Mouse (Mus musculus) G1E (cell line): ENCODE data around the gene Fat2. TPM values are rescaled to one million over a fixed set of nuclear protein-coding genes. Genes with fewer than 3 reads are reported as not detected.

Experiments
- ATAC-seq: 2 replicates; pipeline ENCODE4 v1.8.0; 2016; ENCODE audit warnings: mild to moderate bottlenecking; ENCODE audit not compliant: insufficient number of reproducible peaks, poor library complexity, low FRiP score, severe bottlenecking; ENCODE audit errors: extremely low read depth
- DNase-seq: peaks from one replicate; pipeline ENCODE4 v3.0.0; 2012; ENCODE audit warnings: low spot score
- H3K27me3 ChIP-seq: 2 replicates; pipeline ENCODE4 v1.6.1; 2012; ENCODE audit warnings: mild to moderate bottlenecking, low read length, inconsistent platforms; ENCODE audit not compliant: insufficient read depth
- H3K36me3 ChIP-seq: replicated peaks from 2 replicates; pipeline ENCODE3; 2012; ENCODE audit warnings: mild to moderate bottlenecking, inconsistent platforms
- H3K4me1 ChIP-seq: 2 replicates; pipeline ENCODE4 v1.6.1; 2012; ENCODE audit warnings: low read depth, low read length, inconsistent platforms, mixed read lengths; ENCODE audit not compliant: insufficient read depth
- H3K4me3 ChIP-seq: 2 replicates; pipeline ENCODE4 v1.5.1; 2012; ENCODE audit warnings: low read depth, mild to moderate bottlenecking, inconsistent platforms, low read length, moderate library complexity, mixed read lengths
- H3K9me3 ChIP-seq: replicated peaks from 2 replicates; pipeline ENCODE4 v1.6.1; 2012; ENCODE audit warnings: inconsistent platforms
- CTCF ChIP-seq: IDR thresholded peaks from 2 replicates; pipeline ENCODE4 v1.5.1; 2012; ENCODE audit warnings: low read depth, low read length, inconsistent platforms, mixed read lengths
- GATA1 ChIP-seq: IDR thresholded peaks from 2 replicates; pipeline ENCODE4 v1.6.1; 2012; ENCODE audit warnings: borderline replicate concordance, low read length, inconsistent platforms, mixed read lengths
- GATA2 ChIP-seq: IDR thresholded peaks from 2 replicates; pipeline ENCODE4 v1.6.1; 2012; ENCODE audit warnings: low read depth, low read length, inconsistent platforms, borderline replicate concordance
- POLR2AphosphoS5 ChIP-seq: IDR thresholded peaks from 2 replicates; pipeline ENCODE4 v1.6.1; 2012; ENCODE audit warnings: low read depth, low read length, inconsistent platforms; ENCODE audit not compliant: insufficient replicate concordance
- TAL1 ChIP-seq: conservative IDR thresholded peaks from 2 replicates; pipeline ENCODE4 v1.6.1; 2012; ENCODE audit warnings: low read depth, low read length, inconsistent platforms, mixed read lengths
- polyA plus RNA-seq: library from polyadenylated mRNA; stranded (reverse); fragments of >175 nt; gene quantifications from 2 replicates; pipeline ENCODE4 v1.2.3, GENCODE M21; 2012
- total RNA-seq, 2 experiments: library from RNA; stranded (forward) in 1 of 2; stranded (reverse) in 1 of 2; fragments of 200-1000 nt in 1 of 2; fragments of >200 nt in 1 of 2; fragmentation: Nextera tagmentation in 1 of 2; gene quantifications; 2 replicates each; pipeline ENCODE4 v1.2.3; 2014 to 2017

Gene Fat2
- total and polyA plus RNA-seq, 3 experiments = 0.11 TPM; not detected in 2

DNA sequence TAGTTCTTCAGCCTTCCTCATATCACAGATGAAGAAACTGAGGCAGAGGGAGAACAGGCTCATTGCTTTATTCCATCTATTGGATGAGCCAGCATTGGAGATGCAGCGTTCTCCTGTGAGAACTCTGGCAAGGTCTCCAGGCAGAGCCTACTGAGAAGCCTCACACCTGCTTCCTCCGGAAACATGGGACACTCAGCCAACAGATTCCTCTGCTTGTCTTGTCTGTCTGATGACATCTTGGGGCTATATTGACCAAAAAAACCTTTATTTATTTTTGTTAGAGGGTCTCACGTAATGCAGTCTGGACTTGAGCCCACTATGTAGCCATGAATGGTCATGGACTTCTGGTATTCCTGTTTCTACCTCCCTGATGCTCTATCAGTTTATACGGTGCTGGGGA lies 1.8 kb downstream of the Fat2 start:
- Histone ChIP-seq H3K36me3 (no peaks in the 10 kb centered on the region), H3K9me3 (no peaks in the 10 kb centered on the region), H3K4me3 (no peak overlapping the region), H3K27me3 (no peaks in the 10 kb centered on the region), H3K4me1 (no peaks in the 10 kb centered on the region)
- ATAC-seq = no peak
- DNase-seq = no peak
- TF ChIP-seq TAL1 (no peak), POLR2AphosphoS5 (no peak), CTCF (no peak)

DNA sequence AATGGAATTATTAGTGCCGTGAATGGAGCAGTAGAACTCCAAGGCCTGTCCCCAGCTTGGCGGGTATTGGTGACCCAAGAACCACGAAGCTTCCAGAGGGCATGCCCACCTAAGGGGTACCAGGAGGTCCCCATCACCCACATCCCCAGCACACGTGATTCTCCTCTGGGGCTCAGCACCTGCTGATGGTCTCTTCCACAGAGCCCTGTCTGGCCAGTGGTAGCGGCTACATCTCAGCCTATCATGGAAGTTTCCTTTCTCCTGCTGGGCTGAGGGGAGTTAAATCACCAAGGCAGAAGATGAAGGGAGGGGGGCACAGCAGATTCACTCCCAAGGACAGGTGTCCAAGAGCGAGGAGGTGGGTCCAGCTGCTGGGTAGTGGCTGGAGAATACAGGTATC lies 2.3 kb downstream of the Fat2 start:
- no peak overlapping the region for H3K4me3 ChIP-seq
- ATAC-seq = no peak
- no peaks in the 10 kb centered on the region for H3K36me3 ChIP-seq
- DNase-seq = no peak
- no peaks in the 10 kb centered on the region for H3K9me3 ChIP-seq
- no peaks in the 10 kb centered on the region for H3K4me1 ChIP-seq
- TF ChIP-seq TAL1 = no peak
- no peak for TF ChIP-seq GATA2
- TF ChIP-seq GATA1 = no peak
- no peak for TF ChIP-seq POLR2AphosphoS5
- no peak for TF ChIP-seq CTCF
- no peaks in the 10 kb centered on the region for H3K27me3 ChIP-seq

DNA sequence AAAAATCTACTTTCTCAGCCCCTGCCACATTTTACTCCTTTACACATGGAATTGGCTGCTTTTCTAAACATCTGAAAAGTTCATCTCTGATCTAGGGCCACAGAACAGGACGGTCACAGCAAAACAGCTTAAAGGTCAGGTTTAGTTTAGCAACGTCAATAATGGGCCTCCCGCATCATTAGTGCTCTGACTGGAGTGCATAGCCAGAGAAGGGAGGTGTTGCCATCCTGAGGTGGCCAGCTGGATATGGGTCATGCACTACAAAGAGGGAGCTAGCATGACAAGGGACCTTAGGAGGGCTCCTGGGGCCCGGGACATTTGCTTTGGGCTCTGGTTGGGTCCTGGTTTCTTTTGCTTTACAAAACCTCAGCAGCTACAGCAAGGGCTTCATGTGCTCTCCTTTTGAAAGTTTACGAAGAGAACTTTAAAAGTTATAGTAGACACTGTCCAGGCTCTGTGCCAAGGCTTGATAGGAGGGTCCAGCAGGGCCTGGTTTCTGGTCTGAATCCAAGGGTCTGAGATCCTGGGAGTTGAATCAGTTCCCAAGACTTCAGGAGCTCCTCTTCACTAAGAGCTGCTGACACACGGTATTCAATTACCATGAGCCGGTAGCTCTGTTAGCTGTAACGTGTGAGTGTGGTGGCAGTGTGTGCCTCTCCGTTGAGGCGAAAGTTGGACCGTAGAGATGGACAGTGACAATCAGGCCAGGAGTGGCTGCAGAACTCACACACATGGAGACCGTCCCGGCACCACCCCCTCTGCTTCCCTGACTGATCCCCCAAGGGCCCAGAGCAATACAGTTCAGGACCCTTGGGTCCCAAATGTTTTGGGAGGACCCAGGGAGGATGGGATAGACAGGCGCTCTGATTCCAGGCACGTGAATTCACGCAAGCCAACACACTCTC lies 6.2 kb downstream of the Fat2 start:
- TF ChIP-seq GATA2 (no peak), GATA1 (no peak), TAL1 (no peak), CTCF (no peak)
- Histone ChIP-seq H3K27me3 (no peaks in the 10 kb centered on the region), H3K4me3 (no peak overlapping the region), H3K36me3 (no peaks in the 10 kb centered on the region), H3K4me1 (no peaks in the 10 kb centered on the region), H3K9me3 (no peaks in the 10 kb centered on the region)
- DNase-seq = no peak
- no peak for ATAC-seq

DNA sequence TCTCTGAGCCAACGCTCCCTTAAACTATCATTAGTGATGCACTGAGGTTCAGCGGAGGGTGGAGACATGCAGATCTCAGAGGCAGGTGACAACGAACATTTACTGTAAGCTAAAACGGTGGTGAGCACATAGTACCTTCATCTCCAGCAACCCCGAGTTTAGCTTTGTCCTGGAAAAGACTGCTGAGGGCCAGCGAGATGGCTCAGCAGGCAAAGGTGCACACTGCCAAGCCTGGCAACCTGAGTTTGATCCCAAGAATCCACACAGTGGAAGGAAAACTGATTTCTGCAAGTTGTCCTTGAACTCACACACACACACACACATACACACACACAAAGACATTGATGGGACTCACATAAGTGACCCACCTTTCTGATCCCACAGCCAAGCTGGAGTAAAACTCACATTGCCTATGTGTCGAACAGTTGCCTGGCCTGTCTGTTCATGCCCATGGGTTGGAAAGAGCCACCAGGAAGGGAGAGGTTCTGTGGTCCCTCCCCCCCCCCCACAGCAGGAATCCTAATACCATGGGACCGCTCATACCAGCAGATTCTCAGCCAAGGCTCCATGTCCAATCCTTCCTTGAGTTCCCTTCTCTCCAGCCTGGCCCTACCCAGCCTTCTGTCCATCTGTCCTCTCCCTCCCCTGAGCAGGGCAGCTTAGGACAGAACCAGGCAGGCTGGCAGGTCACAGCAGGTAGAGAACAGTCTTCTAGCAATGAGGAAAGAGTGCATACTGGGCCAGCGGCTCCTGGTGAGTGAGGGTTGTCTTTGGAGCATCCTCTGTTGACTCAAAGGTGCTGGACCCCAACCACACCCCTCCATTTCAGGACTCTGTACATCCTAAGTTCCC lies 8.6 kb downstream of the Fat2 start:
- ATAC-seq = no peak
- no peak for DNase-seq
- Histone ChIP-seq H3K9me3 (no peaks in the 10 kb centered on the region), H3K36me3 (no peaks in the 10 kb centered on the region), H3K4me3 (no peak overlapping the region), H3K27me3 (no peaks in the 10 kb centered on the region), H3K4me1 (no peaks in the 10 kb centered on the region)
- TF ChIP-seq POLR2AphosphoS5 = no peak
- no peak for TF ChIP-seq TAL1

DNA sequence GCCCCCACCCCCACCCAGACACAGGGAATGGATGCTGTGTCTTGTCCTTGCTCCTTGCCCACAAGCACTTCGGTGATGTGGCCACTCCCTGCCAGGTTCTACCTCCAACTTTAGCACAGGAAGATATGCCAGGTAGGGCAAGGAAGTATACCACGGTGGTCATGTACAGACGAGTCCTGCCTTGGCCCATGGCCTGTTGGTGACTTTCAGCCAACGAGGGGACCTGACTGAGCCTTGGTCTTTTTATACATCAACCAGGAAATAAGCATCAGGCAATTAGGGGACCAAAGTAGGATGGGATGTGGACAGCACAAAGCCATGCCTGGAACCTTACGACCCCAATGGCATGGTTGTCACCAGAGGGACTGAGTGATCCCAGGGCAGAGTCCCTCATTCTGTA lies 9.3 kb downstream of the Fat2 start:
- H3K9me3 ChIP-seq = no peaks in the 10 kb centered on the region
- no peak for TF ChIP-seq GATA2
- TF ChIP-seq CTCF = no peak
- TF ChIP-seq GATA1 = no peak
- TF ChIP-seq POLR2AphosphoS5 = no peak
- no peak for TF ChIP-seq TAL1
- ATAC-seq (no peak), DNase-seq (no peak)
- no peaks in the 10 kb centered on the region for H3K4me1 ChIP-seq
- H3K36me3 ChIP-seq = no peaks in the 10 kb centered on the region
- no peak overlapping the region for H3K4me3 ChIP-seq
- H3K27me3 ChIP-seq = no peaks in the 10 kb centered on the region

DNA sequence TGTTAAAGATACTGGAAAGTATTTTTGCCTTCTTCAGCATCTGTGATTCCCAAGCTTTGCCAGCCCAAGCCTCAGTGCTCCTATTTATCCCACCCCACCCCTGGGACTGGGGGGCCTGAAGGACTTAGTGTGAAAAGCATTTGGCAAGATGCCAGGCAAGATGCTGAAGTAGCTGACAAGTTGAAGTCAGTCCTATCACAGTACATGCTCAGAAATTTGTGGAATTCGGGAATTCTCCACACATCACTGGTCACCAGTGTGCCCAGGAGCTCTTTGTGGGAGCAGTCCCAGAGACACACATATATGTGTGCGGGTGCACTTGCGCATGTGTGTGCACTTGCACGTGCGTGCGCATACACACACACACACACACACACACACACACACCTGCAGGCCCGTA lies 10.2 kb downstream of the Fat2 start:
- no peaks in the 10 kb centered on the region for H3K36me3 ChIP-seq
- no peaks in the 10 kb centered on the region for H3K4me1 ChIP-seq
- TF ChIP-seq POLR2AphosphoS5 (no peak), GATA1 (no peak), CTCF (no peak), TAL1 (no peak), GATA2 (no peak)
- H3K9me3 ChIP-seq = no peaks in the 10 kb centered on the region
- ATAC-seq (no peak), DNase-seq (no peak)
- H3K4me3 ChIP-seq = no peak overlapping the region
- no peaks in the 10 kb centered on the region for H3K27me3 ChIP-seq
